Mouse (Mus musculus) spleen, adult 2 months (tissue): Measurements from ENCODE around the gene Smarcc1. TPM values are rescaled to one million over a fixed set of nuclear protein-coding genes. Genes with fewer than 3 reads are reported as not detected.
A peak's percentile ranks its signal among the peaks of the same experiment; 100 is the strongest.

Source experiments
- DNase-seq, 2 experiments: peaks; one replicate each; pipeline versions ENCODE4 v3.0.0 to v3.0.0-alpha.2; 2012 to 2021; ENCODE audit warnings: low spot score in 2 of 2, low read depth in 1 of 2
- H3K27ac ChIP-seq: fragments of 200-500 bp; 2 replicates; pipeline ENCODE4 v1.5.1; 2012; ENCODE audit warnings: low read length, inconsistent platforms; ENCODE audit not compliant: insufficient read depth
- H3K27me3 ChIP-seq: fragments of 200-500 bp; 2 replicates; pipeline ENCODE4 v1.6.1; 2012; ENCODE audit warnings: mild to moderate bottlenecking, moderate library complexity, low read length, inconsistent platforms; ENCODE audit not compliant: control insufficient read depth, insufficient read depth
- H3K36me3 ChIP-seq: fragments of 200-500 bp; 2 replicates; pipeline ENCODE4 v1.6.1; 2012; ENCODE audit warnings: mild to moderate bottlenecking, low read length, inconsistent platforms; ENCODE audit not compliant: control insufficient read depth, insufficient read depth
- H3K4me1 ChIP-seq: fragments of 200-500 bp; 2 replicates; pipeline ENCODE4 v1.6.1; 2011; ENCODE audit warnings: inconsistent platforms; ENCODE audit not compliant: control insufficient read depth, insufficient read depth, insufficient read length
- H3K4me3 ChIP-seq: fragments of 200-500 bp; 2 replicates; pipeline ENCODE4 v1.5.1; 2011; ENCODE audit warnings: mild to moderate bottlenecking, inconsistent platforms; ENCODE audit not compliant: insufficient read depth, insufficient read length; ENCODE audit errors: extremely low read depth
- CTCF ChIP-seq: fragments of 200-500 bp; IDR thresholded peaks from 2 replicates; pipeline ENCODE4 v1.5.1; 2011; ENCODE audit warnings: mild to moderate bottlenecking, inconsistent platforms; ENCODE audit not compliant: insufficient read depth, insufficient read length, insufficient replicate concordance; ENCODE audit errors: extremely low read depth
- POLR2A ChIP-seq: fragments of 200-500 bp; IDR thresholded peaks from 2 replicates; pipeline ENCODE4 v1.6.1; 2011; ENCODE audit warnings: low read depth, low read length, inconsistent platforms
- WGBS: fragments of 180-500 bp; shearing (Covaris S2); methylation state at CpG from one replicate; pipeline ENCODE4 v1.1.7; 2018; 5-methylcytosine and 5-hydroxymethylcytosine counted together
- polyA plus RNA-seq: library from polyadenylated mRNA; depleted of rRNA; stranded (reverse); fragments of >200 nt; gene quantifications from 2 replicates; pipeline ENCODE4 v1.2.3, GENCODE M21; 2012

Gene Smarcc1
- polyA plus RNA-seq, 1 experiment: 10.6 TPM

DNA sequence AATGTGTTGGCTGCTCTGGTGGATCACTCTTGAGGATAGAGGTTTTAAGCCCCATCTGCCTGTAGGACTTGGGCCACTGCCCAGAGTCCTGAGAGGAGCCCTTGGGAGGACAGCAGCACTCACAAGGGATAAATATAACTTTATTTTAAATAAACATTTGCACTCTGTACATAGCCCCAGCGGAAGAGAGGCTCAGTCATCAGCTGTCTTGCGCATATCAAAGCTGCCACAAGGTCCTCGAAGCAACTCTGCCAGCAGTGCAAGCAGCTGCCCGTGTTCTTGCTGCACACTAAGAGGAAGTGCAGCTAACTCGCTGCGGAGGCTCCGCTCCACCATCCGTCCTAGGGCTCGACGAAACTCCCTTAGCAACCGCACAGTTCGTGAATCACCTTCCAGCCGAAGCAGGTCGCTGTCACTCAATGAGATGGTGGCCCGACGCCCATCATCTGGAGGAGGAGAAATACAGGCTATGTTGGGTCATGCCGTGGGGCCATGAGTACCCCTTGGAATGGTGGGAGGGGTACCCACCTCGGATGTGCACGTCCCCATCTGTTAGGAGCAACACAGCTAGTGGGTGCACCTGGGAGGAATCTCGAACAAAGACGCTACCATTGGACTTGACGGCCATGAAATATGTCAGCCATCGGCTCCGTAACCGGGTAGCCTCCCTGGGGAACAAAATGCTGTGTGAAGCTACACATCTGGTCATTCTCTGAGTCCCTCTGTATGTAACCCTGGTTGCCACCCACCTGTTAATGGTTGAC lies 33.1 kb upstream of the Smarcc1 start:
- 90% methylated on average over 25 of the region's 25 CpGs for WGBS
- no peak overlapping the region for H3K27ac ChIP-seq
- H3K4me3 ChIP-seq: no peak overlapping the region
- H3K27me3 ChIP-seq: no peaks in the 10 kb centered on the region
- no peaks in the 10 kb centered on the region for H3K4me1 ChIP-seq
- H3K36me3 ChIP-seq: peaks cover 49% of the 10 kb centered on the region
- TF ChIP-seq CTCF (no peak), POLR2A (no peak)
- DNase-seq: no peak

DNA sequence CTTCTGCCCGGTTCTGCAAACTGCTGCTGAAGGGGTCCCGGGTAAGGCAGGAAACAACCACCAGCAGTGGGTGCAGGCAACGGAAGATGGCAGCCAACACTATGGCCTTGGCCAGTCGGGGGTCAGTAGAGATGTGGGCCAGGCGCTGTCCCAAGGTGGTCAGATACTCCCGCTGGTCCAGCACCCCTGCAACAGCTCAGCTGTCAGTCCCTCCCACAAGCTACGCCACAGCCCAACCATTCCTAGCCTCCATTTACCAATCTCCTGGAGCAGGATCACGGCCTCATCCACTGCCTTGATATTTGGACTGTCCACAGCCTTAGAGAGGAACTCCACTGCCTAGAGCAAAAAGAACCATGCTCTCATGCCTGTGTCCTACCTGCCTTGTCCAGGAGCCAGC lies 31.8 kb upstream of the Smarcc1 start:
- Histone ChIP-seq H3K4me1 (no peaks in the 10 kb centered on the region), H3K4me3 (no peak overlapping the region), H3K36me3 (peaks cover 49% of the 10 kb centered on the region), H3K27ac (no peak overlapping the region), H3K27me3 (no peaks in the 10 kb centered on the region)
- DNase-seq: no peak
- TF ChIP-seq POLR2A (no peak), CTCF (no peak)
- WGBS: 92% methylated on average over 8 of the region's 8 CpGs

DNA sequence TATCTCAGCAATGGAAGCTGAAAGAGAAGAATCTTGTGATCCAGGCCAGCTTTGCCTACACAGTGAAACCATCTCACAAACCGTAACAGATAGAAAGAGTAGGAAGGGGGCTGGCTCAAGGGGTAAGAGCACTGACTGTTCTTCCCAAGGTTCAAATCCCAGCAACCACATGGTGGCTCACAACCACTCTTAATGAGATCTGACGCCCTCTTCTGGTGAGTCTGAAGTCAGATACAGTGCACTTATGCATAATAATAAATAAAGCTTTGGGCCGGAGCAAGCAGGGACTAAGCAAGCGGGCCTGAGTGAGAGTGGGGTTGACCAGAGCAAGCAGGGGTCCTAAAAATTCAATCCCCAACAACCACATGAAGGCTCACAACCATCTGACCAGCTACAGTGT lies 24.2 kb upstream of the Smarcc1 start:
- Histone ChIP-seq H3K36me3 (peaks cover 35% of the 10 kb centered on the region), H3K27ac (no peak overlapping the region), H3K4me3 (no peak overlapping the region), H3K27me3 (no peaks in the 10 kb centered on the region), H3K4me1 (no peaks in the 10 kb centered on the region)
- DNase-seq: no peak
- WGBS: 90% methylated on average over 4 of the region's 4 CpGs
- TF ChIP-seq CTCF: no peak
- no peak for TF ChIP-seq POLR2A

DNA sequence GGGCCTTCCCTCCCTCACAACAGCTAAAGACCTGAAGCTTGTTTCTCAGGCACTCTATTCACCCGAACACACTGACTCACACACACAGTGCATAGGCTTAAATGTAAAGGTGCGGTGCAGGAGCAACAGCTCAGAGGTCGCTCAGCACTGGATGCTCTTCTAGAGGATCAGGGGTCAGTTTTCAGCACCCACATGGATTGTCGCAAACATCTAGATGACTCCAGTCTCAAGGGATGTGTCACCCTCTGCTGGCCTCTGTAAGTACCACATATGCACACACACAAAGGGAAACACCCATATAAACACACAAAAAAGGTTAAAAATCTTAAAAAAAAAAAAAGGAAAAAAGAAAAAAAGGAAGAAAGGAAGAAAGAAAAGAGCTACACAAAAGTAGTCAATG lies 22.7 kb upstream of the Smarcc1 start:
- no peak overlapping the region for H3K27ac ChIP-seq
- H3K36me3 ChIP-seq: peaks cover 29% of the 10 kb centered on the region
- 91% methylated on average over 4 of the region's 4 CpGs for WGBS
- no peak overlapping the region for H3K4me3 ChIP-seq
- no peaks in the 10 kb centered on the region for H3K27me3 ChIP-seq
- TF ChIP-seq CTCF (no peak), POLR2A (no peak)
- no peaks in the 10 kb centered on the region for H3K4me1 ChIP-seq
- DNase-seq: no peak

DNA sequence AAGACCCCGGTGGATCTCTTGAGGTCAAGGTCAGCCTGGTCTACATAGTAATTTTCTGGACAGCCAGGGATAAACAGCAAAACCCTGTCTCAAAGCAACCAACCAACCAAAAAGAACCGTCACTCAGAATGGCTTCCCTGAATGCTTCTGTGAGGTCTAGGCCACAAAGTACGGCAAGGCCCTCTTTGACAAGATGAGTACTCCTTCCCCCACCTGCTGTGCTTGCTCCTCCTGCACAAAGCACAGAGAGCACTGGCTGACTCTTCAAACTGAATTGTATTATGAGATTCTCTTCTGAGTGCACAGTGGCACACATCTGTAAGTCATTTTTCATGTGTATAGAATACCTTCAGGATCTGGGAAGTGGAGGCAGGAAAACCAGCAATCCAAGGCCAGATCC lies 19.7 kb upstream of the Smarcc1 start:
- 95% methylated on average over 3 of the region's 3 CpGs for WGBS
- Histone ChIP-seq H3K36me3 (peaks cover 16% of the 10 kb centered on the region), H3K27ac (no peak overlapping the region), H3K4me1 (peaks cover 3% of the 10 kb centered on the region; the same call in 1 of the 2 replicates), H3K4me3 (no peak overlapping the region), H3K27me3 (no peaks in the 10 kb centered on the region)
- no peak for TF ChIP-seq POLR2A
- TF ChIP-seq CTCF: no peak
- no peak for DNase-seq

DNA sequence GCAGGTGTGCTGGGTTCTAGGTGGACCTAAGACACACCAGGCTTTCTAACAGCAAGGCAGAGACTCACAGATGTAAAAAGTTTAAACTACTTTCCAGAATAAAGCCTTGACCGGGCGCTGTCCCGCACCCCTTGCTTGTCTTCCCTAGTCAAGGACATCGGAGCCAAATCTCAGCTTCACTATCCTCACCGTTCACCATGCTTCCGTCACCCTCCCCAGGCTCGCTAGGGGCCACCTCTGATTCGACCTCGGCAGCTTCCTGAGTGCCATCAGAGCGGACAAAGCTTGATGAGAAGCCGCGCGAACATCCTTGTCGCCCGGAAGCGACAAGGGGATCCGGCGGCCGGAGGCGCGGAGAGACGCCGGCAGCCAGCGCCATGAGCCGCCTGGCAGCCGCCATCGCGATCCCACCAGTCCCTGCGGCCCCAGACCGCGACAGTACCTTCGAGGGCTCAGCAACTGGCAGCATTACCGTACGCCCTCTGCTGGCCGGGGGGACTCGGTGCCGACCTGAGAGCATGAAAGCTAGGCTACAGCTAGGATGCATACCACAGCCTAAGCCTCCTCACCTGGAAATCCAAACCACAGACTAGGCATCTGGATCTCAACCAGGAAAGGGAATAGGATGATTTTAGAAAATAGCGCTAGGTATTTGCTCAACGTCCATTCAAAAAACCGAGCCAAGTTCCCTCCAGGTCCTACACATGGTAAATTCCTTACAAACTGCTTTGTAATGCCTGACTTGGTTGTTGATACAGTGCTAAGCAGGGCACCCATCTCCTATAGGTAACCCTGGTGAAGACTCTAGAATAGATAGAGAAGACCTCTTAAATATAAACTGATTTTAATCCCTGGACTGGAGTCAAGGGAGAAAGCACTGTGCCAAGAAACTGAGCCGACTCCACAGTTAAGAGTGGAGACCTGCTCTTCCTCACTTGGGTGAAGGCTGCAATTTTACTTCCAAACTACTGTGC lies 16.6 kb upstream of the Smarcc1 start:
- Histone ChIP-seq H3K27me3 (no peaks in the 10 kb centered on the region), H3K27ac (peak overlapping the region; percentile 34; the same call in 1 of the 2 replicates), H3K4me1 (peaks cover 3% of the 10 kb centered on the region; the same call in 1 of the 2 replicates), H3K36me3 (peaks cover 15% of the 10 kb centered on the region), H3K4me3 (peak overlapping the region; percentile 72)
- WGBS: 4% methylated on average over 41 of the region's 41 CpGs
- DNase-seq: peak; percentile 62 to 93
- TF ChIP-seq CTCF (peak; percentile 97), POLR2A (no peak; the same call in 1 of the 2 replicates)
